Mouse (Mus musculus): Measurements from ENCODE around the gene Lyrm9. TPM values are rescaled to one million over a fixed set of nuclear protein-coding genes. Genes with fewer than 3 reads are reported as not detected.
"Not testable (repeated sequence)": the region's sequence is repeated elsewhere in the genome, so short reads cannot be mapped to it uniquely, and the experiment has no call there.

Gene Lyrm9
- total RNA-seq, 2 experiments from 2014 or later: 19.4 to 22.0 TPM

- no peak for DNase-seq (ENCODE audit: low spot score in 2 of 2)
Measured at GRCm38 (mm10) chr11:78847884-78848848, 21.8 kb downstream of the Lyrm9 start.

- peak in 1 of 2 experiments; percentile 56 for DNase-seq (ENCODE audit: low spot score in 2 of 2)
Measured at GRCm38 (mm10) chr11:78849859-78850258, 23.5 kb downstream of the Lyrm9 start.

- DNase-seq (ENCODE audit: low spot score in 2 of 2): no peak
Measured at GRCm38 (mm10) chr11:78851216-78851870, 25.0 kb downstream of the Lyrm9 start.

DNA sequence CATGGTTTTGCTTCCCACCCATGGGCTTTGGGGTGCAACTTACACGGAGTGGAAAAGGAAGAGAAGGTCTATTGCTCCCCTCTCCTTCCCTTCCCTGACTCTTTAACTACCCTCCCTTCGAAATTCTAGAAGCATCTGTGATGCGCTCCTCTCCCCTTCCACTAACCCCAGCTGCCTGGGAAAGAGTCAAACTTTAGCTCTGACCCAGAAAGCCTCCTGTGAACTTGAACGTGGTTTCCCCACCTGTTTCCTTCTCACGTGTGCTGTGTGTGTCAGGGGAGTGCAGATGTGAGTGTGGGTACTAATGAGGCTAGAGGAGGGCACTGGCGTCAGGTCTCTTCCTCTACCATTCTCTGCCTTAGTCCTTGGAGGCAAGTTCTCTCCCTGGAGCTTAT lies 25.5 kb downstream of the Lyrm9 start:
- DNase-seq (ENCODE audit: low spot score in 2 of 2): no peak

- no peak for DNase-seq (ENCODE audit: low spot score in 2 of 2)
Measured at GRCm38 (mm10) chr11:78852529-78852928, 26.1 kb downstream of the Lyrm9 start.

- DNase-seq (ENCODE audit: low spot score in 2 of 2): peak; percentile 68 to 74
Measured at GRCm38 (mm10) chr11:78856310-78856709, 29.9 kb downstream of the Lyrm9 start.

GRCm38 (mm10) chr11:78857611-78858010 lies 31.2 kb downstream of the Lyrm9 start:
- DNase-seq (ENCODE audit: low spot score in 2 of 2): no peak

DNA sequence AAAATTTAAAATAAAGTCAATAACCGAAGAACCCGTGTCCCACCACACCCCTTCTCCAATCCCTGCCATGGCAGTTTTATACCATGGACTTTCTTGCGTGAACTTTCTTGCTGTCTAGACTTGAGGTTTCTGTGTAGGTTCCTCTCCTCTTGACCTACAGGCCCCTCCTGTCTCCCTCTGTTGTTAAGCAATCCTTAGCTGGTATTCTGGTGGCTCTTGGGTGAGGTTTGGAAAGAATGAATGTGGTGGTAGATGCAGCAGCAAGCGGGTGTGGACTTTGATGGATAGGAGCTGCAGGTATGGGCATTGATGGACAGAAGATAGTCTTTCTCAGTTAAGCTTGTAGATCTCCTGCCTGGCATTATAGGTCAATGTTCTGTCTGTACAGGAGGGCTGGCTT lies 37.5 kb downstream of the Lyrm9 start:
- no peak for DNase-seq (ENCODE audit: low spot score in 2 of 2)

- DNase-seq (ENCODE audit: low spot score in 2 of 2): no peak
Measured at GRCm38 (mm10) chr11:78864567-78865278, 38.3 kb downstream of the Lyrm9 start.

- no peak for DNase-seq (ENCODE audit: low spot score in 2 of 2)
Measured at GRCm38 (mm10) chr11:78865314-78865713, 38.9 kb downstream of the Lyrm9 start.

GRCm38 (mm10) chr11:78866486-78866885 lies 40.1 kb downstream of the Lyrm9 start:
- no peak for DNase-seq (ENCODE audit: low spot score in 2 of 2)

- DNase-seq (ENCODE audit: low spot score in 2 of 2): no peak
Measured at GRCm38 (mm10) chr11:78867696-78868095, 41.3 kb downstream of the Lyrm9 start.

- not testable (repeated sequence) for DNase-seq (ENCODE audit: low spot score in 2 of 2)
Measured at GRCm38 (mm10) chr11:78869205-78869604, 42.8 kb downstream of the Lyrm9 start.

- DNase-seq (ENCODE audit: low spot score in 2 of 2): no peak
Measured at GRCm38 (mm10) chr11:78870891-78871290, 44.5 kb downstream of the Lyrm9 start.

DNA sequence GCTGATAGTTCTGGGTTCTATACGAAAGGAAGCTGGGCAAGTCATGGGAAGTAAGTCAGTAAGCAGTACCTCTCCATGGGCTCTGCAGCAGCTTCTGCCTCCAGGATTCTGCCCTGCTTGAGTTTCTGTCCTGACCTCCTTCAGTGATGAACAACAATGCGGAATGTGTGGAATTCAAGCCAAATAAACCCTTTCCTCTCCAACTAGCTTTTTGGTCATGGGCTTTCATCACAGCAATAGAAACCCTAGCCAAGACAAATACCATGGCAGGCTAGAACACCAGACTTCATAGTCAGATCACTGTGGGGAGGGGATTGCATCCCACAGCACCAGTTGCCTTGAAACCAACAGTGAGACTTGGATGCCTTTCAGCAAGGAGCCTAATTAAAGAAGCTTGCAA lies 46.4 kb downstream of the Lyrm9 start:
- no peak for DNase-seq (ENCODE audit: low spot score in 2 of 2)

DNA sequence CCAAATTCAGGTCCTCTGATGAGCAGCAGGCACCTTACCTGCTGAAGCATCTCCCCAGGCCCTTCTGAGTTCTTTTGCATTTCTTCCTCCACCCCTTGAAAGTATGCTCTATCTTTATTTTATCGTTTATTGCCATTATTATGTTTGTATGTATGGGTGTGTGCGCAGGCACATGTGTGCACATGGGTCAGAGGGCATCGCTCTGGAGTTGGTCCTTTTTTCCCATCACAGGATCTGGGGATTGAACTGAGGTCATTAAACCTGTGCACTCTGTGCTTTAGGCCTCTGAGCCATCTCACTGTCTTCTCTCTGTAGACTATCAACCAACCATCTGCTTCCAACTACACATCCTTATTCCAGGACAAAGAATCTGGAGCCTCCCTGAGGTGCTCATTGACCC lies 53.3 kb downstream of the Lyrm9 start:
- DNase-seq (ENCODE audit: low spot score in 2 of 2): no peak

DNA sequence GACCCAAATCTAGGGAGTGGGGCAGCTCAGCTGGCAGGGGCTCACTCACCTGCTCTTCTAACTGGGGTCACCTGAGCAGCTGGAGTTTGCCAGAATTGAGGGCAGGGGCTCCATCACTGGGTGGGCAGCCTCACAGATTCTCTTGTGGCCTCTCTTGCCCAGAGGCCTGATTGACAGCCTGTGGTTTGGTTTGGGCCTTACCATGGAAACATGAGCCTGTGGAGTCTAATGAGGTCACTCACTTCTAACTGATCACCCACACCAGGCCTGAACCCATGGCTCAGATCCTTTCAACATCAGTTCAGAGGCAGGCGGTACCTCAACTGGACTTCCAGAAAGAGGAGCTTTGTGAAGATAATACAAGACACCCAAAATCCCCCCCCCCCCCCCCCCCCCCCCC lies 60.3 kb downstream of the Lyrm9 start:
- peak in 1 of 2 experiments; percentile 6 for DNase-seq (ENCODE audit: low spot score in 2 of 2)

DNA sequence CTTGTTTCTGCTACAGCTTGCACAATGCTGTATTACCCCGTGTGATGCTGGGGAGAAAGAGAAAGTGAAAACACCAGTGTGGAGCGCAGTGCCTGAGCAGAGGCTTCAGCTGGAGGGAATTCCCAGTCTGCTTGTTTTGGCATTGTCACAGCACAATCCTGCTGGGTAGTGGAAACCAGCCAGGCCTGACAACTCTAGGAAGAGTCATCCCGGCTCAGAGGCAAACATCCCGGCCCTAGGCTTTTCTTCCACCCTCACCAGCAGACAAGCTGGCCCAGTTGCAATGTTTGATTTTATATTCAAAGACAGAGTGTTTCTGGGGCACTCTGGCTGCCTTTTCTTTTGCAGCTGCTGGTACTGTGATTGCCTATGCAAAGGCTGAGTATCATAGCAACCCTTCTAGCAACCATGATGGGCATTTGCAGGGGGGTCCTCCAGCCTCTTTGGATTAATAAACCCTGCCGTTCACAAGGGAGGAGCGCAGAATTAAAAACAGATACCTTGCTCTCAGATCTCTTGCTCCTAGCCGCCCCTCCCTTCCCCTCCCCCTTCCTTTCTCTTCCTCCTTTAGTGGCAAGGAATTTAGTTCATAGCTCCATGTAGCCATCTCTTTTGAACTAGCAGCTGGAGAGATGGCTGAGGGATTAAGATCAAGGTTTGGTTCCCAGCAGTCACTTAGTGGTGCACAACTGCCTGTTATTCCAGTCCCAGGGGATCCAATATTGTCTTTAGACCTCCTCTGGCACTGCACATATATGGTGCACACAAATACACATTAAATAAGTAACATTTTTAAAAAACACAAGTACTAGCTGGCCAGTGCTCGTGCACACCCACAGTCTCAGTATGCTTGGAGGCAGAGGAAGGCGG lies 61.0 kb downstream of the Lyrm9 start:
- peak; percentile 83 to 94 for DNase-seq (ENCODE audit: low spot score in 2 of 2)

DNA sequence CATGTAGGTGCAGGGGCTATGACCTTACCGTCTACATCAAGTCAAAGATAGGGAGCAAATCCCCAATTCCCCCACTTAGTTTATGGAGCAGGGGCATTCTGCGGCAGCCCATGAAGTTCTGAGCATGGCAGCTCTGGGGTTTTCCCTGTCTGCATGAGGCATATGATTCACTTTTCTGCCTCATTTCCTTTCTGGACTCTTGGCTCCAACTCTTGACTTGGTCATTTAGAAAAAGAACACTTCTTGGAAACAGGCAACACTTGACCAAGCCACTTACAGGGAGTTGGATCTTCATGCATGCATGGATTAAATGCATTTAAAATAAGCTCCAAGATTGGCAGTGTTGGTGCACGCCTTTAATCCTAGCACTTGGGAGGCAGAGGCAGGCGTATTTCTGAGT lies 62.8 kb downstream of the Lyrm9 start:
- DNase-seq (ENCODE audit: low spot score in 2 of 2): no peak

Data from layer of hippocampus, postnatal 14 days (tissue).